Mouse (Mus musculus): ENCODE results near the gene Cldn14. TPM values are rescaled to one million over a fixed set of nuclear protein-coding genes. Genes with fewer than 3 reads are reported as not detected.

Cldn14 gene
- polyA plus RNA-seq, 1 experiment = 0.42 TPM

GRCm38 (mm10) chr16:93890948-93891604, 117.6 kb downstream of the Cldn14 start:
- H3K27ac ChIP-seq (ENCODE audit: insufficient read depth, low read length) = no peak overlapping the region
- H3K27me3 ChIP-seq (ENCODE audit: control insufficient read depth, insufficient read depth, low read length, poor library complexity, severe bottlenecking) = no peaks in the 10 kb centered on the region
- H3K4me3 ChIP-seq (ENCODE audit: low read depth, low read length) = no peak overlapping the region
- TF ChIP-seq CTCF (IDR thresholded peaks at IDR 0.05; ENCODE audit: low read depth, low read length) (no peak), POLR2A (IDR thresholded peaks at IDR 0.05; ENCODE audit: insufficient read depth, low read length) (no peak), EP300 (IDR thresholded peaks at IDR 0.05; ENCODE audit: insufficient read depth, low read depth, low read length) (no peak)
- peaks cover 6% of the 10 kb centered on the region for H3K4me1 ChIP-seq (ENCODE audit: control insufficient read depth, insufficient read depth, low read length)
- no peaks in the 10 kb centered on the region for H3K9me3 ChIP-seq (replicated peaks; ENCODE audit: control insufficient read depth, insufficient read depth, low read length, poor library complexity, severe bottlenecking)
- peaks cover 69% of the 10 kb centered on the region for H3K36me3 ChIP-seq (ENCODE audit: control insufficient read depth, insufficient read depth, low read length, poor library complexity, severe bottlenecking)
- no peak overlapping the region for H3K9ac ChIP-seq (ENCODE audit: low read depth, poor library complexity, severe bottlenecking)

DNA sequence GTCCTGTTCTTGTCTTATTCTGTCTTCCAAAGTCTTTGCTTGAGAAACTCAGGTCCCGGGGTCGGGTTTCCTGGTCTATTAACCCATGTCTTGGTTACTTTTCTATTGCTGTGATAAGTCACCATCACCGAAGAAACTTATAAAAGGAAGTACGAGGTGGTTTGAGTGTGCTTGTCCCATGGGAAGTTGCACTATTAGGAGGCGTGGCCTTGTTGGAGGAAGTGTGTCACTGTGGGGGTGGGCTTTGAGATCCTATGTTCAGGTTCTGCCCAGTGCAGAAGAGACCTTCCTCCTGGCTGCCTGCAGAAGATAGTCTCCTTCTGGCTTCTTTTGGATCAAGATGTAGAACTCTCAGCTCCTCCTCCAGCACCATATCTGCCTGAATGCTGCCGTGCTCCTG, 120.2 kb downstream of the Cldn14 start:
- no peak overlapping the region for H3K4me3 ChIP-seq (ENCODE audit: low read depth, low read length)
- peaks cover 6% of the 10 kb centered on the region for H3K4me1 ChIP-seq (ENCODE audit: control insufficient read depth, insufficient read depth, low read length)
- no peaks in the 10 kb centered on the region for H3K9me3 ChIP-seq (replicated peaks; ENCODE audit: control insufficient read depth, insufficient read depth, low read length, poor library complexity, severe bottlenecking)
- no peak overlapping the region for H3K27ac ChIP-seq (ENCODE audit: insufficient read depth, low read length)
- H3K9ac ChIP-seq (ENCODE audit: low read depth, poor library complexity, severe bottlenecking) = no peak overlapping the region
- no peaks in the 10 kb centered on the region for H3K27me3 ChIP-seq (ENCODE audit: control insufficient read depth, insufficient read depth, low read length, poor library complexity, severe bottlenecking)
- no peak for TF ChIP-seq EP300 (IDR thresholded peaks at IDR 0.05; ENCODE audit: insufficient read depth, low read depth, low read length)
- no peak for TF ChIP-seq POLR2A (IDR thresholded peaks at IDR 0.05; ENCODE audit: insufficient read depth, low read length)
- TF ChIP-seq CTCF (IDR thresholded peaks at IDR 0.05; ENCODE audit: low read depth, low read length) = no peak
- peaks cover 68% of the 10 kb centered on the region for H3K36me3 ChIP-seq (ENCODE audit: control insufficient read depth, insufficient read depth, low read length, poor library complexity, severe bottlenecking)

GRCm38 (mm10) chr16:93884722-93885113, 123.9 kb downstream of the Cldn14 start:
- no peaks in the 10 kb centered on the region for H3K4me1 ChIP-seq (ENCODE audit: control insufficient read depth, insufficient read depth, low read length)
- H3K27me3 ChIP-seq (ENCODE audit: control insufficient read depth, insufficient read depth, low read length, poor library complexity, severe bottlenecking) = no peaks in the 10 kb centered on the region
- H3K27ac ChIP-seq (ENCODE audit: insufficient read depth, low read length) = no peak overlapping the region

DNA sequence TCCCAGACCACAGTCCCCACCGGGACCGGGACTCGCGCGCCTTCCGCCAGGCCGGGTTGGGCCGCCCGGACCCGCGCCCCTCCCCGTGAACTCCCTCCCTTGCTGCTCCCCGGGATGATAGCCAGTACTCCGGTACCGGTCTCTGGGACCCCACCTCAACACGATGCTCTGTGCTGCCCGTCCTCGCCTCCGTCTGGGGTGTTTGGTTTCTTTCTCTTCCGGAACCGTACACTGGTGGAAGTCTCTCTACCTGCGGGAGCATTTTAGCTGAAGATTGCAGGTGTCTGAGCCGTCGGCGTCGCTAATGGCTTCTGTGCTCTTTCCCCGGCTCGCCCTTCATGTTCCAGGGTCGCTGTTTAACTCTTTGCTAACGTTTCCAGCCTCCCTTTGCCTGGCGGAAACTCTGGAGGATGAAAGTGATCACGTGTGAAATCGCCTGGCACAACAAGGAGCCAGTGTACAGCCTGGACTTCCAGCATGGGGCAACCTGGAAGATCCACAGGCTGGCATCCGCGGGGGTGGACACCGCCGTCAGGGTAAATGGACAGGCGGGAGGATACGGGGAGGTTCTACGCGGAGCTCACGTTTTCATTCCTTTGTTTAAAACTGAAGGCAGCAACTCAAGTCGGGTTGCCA, 124.4 kb downstream of the Cldn14 start:
- no peaks in the 10 kb centered on the region for H3K27me3 ChIP-seq (ENCODE audit: control insufficient read depth, insufficient read depth, low read length, poor library complexity, severe bottlenecking)
- no peaks in the 10 kb centered on the region for H3K4me1 ChIP-seq (ENCODE audit: control insufficient read depth, insufficient read depth, low read length)
- TF ChIP-seq EP300 (IDR thresholded peaks at IDR 0.05; ENCODE audit: insufficient read depth, low read depth, low read length) (no peak), POLR2A (IDR thresholded peaks at IDR 0.05; ENCODE audit: insufficient read depth, low read length) (no peak)
- no peak overlapping the region for H3K27ac ChIP-seq (ENCODE audit: insufficient read depth, low read length)
- H3K9ac ChIP-seq (ENCODE audit: low read depth, poor library complexity, severe bottlenecking) = peak overlapping the region; percentile 92
- peak overlapping the region; percentile 97 for H3K4me3 ChIP-seq (ENCODE audit: low read depth, low read length)
- peaks cover 35% of the 10 kb centered on the region for H3K36me3 ChIP-seq (ENCODE audit: control insufficient read depth, insufficient read depth, low read length, poor library complexity, severe bottlenecking)
- no peaks in the 10 kb centered on the region for H3K9me3 ChIP-seq (replicated peaks; ENCODE audit: control insufficient read depth, insufficient read depth, low read length, poor library complexity, severe bottlenecking)

More at GRCm38 (mm10) chr16:93884722-93885113, 123.9 kb downstream of the Cldn14 start:
- Histone ChIP-seq H3K4me3 (ENCODE audit: low read depth, low read length) (peak overlapping the region; percentile 97), H3K9ac (ENCODE audit: low read depth, poor library complexity, severe bottlenecking) (peak overlapping the region; percentile 92), H3K9me3 (replicated peaks; ENCODE audit: control insufficient read depth, insufficient read depth, low read length, poor library complexity, severe bottlenecking) (no peaks in the 10 kb centered on the region), H3K36me3 (ENCODE audit: control insufficient read depth, insufficient read depth, low read length, poor library complexity, severe bottlenecking) (peaks cover 40% of the 10 kb centered on the region)
- no peak for TF ChIP-seq POLR2A (IDR thresholded peaks at IDR 0.05; ENCODE audit: insufficient read depth, low read length)
- TF ChIP-seq EP300 (IDR thresholded peaks at IDR 0.05; ENCODE audit: insufficient read depth, low read depth, low read length) = no peak
- no peak for TF ChIP-seq CTCF (IDR thresholded peaks at IDR 0.05; ENCODE audit: low read depth, low read length)

- H3K36me3 ChIP-seq (ENCODE audit: control insufficient read depth, insufficient read depth, low read length, poor library complexity, severe bottlenecking) = peaks cover 30% of the 10 kb centered on the region
- H3K9me3 ChIP-seq (replicated peaks; ENCODE audit: control insufficient read depth, insufficient read depth, low read length, poor library complexity, severe bottlenecking) = no peaks in the 10 kb centered on the region
- no peaks in the 10 kb centered on the region for H3K4me1 ChIP-seq (ENCODE audit: control insufficient read depth, insufficient read depth, low read length)
- no peaks in the 10 kb centered on the region for H3K27me3 ChIP-seq (ENCODE audit: control insufficient read depth, insufficient read depth, low read length, poor library complexity, severe bottlenecking)
- TF ChIP-seq EP300 (IDR thresholded peaks at IDR 0.05; ENCODE audit: insufficient read depth, low read depth, low read length) (no peak), POLR2A (IDR thresholded peaks at IDR 0.05; ENCODE audit: insufficient read depth, low read length) (peak; percentile 59), CTCF (IDR thresholded peaks at IDR 0.05; ENCODE audit: low read depth, low read length) (no peak)
- H3K4me3 ChIP-seq (ENCODE audit: low read depth, low read length) = peak within 1 kb of the TSS; percentile 97
- H3K9ac ChIP-seq (ENCODE audit: low read depth, poor library complexity, severe bottlenecking) = peak within 1 kb of the TSS; percentile 92
- no peak within 1 kb of the TSS for H3K27ac ChIP-seq (ENCODE audit: insufficient read depth, low read length)
These were observed 125.1 kb downstream of the Cldn14 start, which contains the start of gene Chaf1b for GRCm38 (mm10) chr16:93883423-93884085. Gene Chaf1b (plus strand): TSS chr16:93883901.

Measured in ES-Bruce4 (cell line).